Mouse (Mus musculus) right cerebral cortex, postnatal 36 days (tissue): ENCODE measurements around the gene Mylk.

Experiments used
- DNase-seq, 2 experiments: peaks; one replicate each; pipeline ENCODE4 v3.0.0; 2022; ENCODE audit warnings: low spot score in 2 of 2, mixed read lengths in 1 of 2

The Mylk gene

GRCm38 (mm10) chr16:34844783-34845182 lies 99.8 kb downstream of the Mylk start:
- DNase-seq, result no peak

DNA sequence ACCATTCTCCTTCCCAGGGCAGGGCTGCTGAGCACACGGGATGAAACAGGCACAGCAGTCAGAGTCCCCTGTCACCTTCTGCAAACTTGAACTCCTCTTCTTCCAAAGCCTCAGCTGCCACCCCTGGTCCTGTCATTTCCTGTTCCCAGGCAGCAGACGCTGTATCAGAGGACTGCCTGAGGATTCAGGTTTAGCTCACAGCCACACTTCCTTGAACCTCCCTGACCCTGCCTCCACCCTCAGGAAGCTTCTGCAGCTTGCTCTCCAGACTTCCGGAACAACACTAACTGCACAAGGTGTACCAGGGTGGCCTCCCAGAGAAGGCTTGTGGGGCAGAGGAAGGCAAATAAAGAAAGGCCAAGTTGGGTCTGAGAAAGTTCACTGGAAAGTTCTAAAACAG lies 102.6 kb downstream of the Mylk start:
- no peak for DNase-seq

DNA sequence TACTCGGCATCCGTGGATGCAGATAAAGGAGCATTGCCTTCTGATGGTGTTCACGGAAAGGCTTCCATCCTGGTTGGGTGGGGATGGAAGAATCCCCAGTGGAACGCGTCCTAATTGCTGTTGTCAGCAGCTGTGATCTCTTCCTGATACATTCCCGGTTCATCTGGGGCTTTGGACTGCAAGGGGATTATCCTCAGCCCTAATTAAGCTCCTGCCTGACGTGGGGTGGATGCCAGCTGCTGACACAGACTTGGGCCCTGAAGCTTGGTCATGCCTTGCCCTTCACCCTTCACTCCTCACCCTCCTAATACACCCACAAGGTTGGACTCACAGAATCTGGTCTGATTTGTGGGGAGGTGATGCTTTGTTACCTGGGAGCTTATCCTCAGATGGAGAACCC lies 109.1 kb downstream of the Mylk start:
- no peak for DNase-seq

GRCm38 (mm10) chr16:34855136-34855535 lies 110.1 kb downstream of the Mylk start:
- no peak for DNase-seq

- no peak for DNase-seq
Observed at GRCm38 (mm10) chr16:34855751-34856150, 110.7 kb downstream of the Mylk start.

- DNase-seq, result no peak
Observed at GRCm38 (mm10) chr16:34857631-34858030, 112.6 kb downstream of the Mylk start.

- DNase-seq, result no peak
Observed at GRCm38 (mm10) chr16:34860761-34861160, 115.8 kb downstream of the Mylk start.

DNA sequence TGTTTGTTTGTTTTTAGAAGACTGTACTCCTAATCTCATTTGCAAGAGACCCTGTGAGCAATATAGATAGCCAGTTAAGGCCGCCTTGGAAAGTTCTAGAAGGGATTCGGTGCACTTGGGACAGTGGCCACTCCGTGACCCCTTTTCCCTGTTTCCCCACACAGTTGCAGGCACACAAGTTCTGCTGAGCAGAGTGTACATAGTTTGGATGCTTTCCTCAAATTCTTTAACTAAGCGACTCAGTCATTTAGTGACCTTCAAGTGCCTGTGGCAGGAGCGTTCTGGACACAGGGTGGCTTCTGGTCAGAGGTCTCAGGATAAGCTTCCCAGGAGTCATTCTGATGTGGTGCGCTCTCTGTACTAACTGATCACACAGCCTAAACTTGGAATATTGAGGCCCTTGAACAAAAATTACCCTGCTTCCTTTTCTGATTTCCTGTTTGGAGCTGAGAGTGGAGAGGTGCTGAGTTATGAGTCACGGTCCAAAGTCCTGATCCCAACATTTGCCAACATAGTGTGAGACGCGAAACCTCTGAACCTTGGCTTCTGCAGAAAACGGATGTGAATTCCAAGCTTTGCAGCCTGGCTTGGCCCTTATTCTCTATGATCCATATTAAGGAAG lies 116.8 kb downstream of the Mylk start:
- no peak for DNase-seq

DNA sequence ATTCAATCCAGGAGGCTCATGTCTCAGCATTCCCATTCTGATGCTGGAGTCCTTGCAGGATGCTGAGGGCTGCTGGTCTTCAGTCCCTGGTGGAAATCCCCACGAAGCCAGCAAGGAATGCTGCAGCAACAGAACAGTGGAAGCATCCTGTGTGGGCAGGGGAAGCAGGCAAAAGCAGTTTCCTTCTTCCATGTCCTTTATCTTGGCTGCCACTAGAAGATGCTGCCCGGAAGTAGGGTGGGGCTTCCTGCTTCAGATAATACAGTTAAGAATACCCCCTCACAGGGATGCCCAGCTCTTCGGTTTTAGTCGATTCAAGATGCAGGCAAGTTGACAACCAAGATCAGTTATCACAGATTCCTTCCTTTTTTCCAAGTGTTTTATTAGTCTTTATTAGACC lies 120.4 kb downstream of the Mylk start:
- DNase-seq, result no peak

DNA sequence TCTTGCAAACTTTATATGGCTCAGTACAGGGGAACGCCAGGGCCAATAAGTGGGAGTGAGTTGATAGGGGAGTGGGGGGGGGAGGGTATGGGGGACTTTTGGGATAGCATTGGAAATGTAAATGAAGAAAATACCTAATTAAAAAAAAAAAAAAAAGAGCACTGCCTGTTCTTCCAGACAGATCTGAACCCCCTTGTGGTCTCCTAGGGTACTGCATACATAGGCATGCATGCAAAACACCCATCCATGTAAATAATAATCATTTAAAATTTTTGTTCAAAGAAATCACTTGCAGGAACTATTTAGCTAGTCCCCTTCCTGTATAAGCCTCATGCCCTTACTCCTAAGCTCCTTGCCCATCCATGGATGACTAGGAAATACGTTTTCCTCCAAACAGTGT lies 122.2 kb downstream of the Mylk start:
- DNase-seq, result no peak

GRCm38 (mm10) chr16:34880031-34880778 lies 135.2 kb downstream of the Mylk start:
- no peak for DNase-seq

DNA sequence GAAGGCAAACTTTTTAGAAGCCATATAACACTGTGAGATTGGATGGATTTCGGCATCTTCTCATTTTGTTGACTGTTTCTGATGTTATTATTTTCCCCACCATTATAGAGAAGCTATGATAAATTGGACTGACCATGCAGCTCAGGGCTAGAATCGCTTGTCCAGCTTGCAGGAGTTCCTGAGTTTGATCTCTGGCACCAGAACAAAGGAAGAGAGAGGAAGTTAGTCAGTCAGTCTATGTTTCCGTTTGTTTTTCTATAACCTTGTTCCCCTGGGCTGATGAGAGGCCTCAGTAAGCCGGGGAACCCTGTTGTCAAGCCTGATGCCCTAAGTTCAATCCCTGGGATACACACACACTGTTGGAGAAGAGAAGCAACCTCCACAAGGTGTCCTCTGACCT lies 135.8 kb downstream of the Mylk start:
- DNase-seq, result no peak

- no peak for DNase-seq
Observed at GRCm38 (mm10) chr16:34887037-34887436, 142.0 kb downstream of the Mylk start.

- DNase-seq, result no peak
Observed at GRCm38 (mm10) chr16:34894016-34894415, 149.0 kb downstream of the Mylk start.

- DNase-seq, result no peak
Observed at GRCm38 (mm10) chr16:34895916-34896315, 150.9 kb downstream of the Mylk start.

DNA sequence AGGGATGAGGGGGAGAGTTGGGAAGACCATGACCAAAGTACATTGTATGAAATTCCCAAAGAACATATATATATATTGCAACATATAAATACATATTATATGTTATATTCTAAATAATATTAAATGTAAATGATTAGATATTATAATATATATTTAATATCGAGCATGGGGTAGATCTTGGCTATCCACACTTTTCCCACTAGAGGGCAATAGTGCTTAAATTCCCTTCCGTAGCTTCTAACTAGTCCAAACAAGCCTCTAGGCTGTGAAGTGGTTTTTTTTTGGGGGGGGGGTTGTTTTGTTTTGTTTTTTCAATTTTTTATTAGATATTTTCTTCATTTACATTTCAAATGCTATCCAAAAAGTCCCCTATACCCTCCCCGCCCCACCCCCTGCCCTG lies 152.0 kb downstream of the Mylk start:
- no peak for DNase-seq

DNA sequence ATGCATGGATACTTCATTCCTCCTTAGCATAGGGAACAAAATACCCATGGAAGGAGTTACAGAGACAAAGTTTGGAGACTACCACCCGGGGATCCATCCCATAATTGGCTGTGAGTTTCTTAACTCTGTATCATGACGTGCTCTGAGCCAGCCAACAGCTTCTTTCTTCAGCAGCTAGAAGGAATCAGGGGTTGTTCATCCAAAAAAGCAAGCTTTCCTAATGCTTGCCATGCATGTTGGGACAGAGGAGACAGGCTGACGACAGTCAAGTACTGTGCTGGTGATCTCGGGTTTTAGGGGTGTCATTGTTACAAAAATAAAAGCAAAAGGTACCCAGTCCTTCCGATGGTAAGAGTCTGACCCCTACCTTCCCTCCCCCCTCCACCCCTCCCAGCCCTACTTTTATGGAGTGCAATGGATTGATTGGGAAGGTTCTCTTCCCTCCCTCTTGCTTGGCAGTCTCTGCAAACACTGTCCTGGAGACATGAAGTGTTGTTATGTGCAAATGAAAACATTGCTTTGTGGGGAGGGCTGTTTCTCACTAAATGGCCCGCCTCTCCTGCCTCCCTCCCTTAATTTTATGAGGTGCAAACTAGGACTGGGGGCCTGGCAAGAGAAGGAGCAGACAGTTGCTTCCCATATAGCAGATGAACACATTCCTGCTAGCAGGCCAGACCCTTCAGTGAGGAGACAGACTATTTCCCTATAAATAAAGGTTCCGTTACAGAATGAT lies 153.2 kb downstream of the Mylk start:
- no peak for DNase-seq

GRCm38 (mm10) chr16:34899071-34899808 lies 154.2 kb downstream of the Mylk start:
- no peak for DNase-seq

- no peak for DNase-seq
Observed at GRCm38 (mm10) chr16:34899997-34900396, 155.0 kb downstream of the Mylk start.

DNA sequence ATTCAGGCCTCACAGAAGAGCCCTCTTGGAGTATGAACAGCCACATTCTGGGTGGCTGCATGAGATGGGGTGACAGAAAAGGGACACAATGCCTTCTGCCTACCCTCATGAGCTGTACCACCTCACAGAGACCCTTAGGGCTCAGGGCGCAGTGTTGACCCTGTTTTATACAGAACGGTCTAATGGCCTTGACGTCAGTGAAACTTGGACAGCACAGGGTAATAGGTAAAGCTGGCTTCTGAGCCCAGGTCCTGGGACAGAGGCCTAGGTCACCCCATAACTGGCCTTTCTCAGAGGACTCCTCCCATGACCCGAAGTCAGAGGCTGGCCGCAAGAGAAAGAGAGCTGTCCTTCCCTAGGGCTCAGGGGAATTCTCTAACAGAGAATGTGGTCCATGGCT lies 155.5 kb downstream of the Mylk start:
- no peak for DNase-seq

- no peak for DNase-seq
Observed at GRCm38 (mm10) chr16:34901031-34901430, 156.0 kb downstream of the Mylk start.

GRCm38 (mm10) chr16:34901611-34902293 lies 156.7 kb downstream of the Mylk start:
- DNase-seq, result no peak
